Mouse (Mus musculus) neural tube, embryonic 11.5 days (tissue): Measurements from ENCODE around the gene Lsm6. TPM values are rescaled to one million over a fixed set of nuclear protein-coding genes. Genes with fewer than 3 reads are reported as not detected.

ENCODE experiments used
- ATAC-seq: fragments of 200-750 bp; cut with Nextera tagmentation; 2 replicates; pipeline ENCODE4 v1.8.0; 2017; ENCODE audit warnings: moderate number of reproducible peaks, mild to moderate bottlenecking, moderate TSS enrichment, moderate library complexity; ENCODE audit not compliant: insufficient read depth, low FRiP score, low TSS enrichment
- DNase-seq: peaks from one replicate; pipeline ENCODE4 v3.0.0-alpha.2; 2015; ENCODE audit warnings: low spot score
- H3K27ac ChIP-seq: fragments of 300-500 bp; sonication (generic); 2 replicates; pipeline ENCODE4 v1.5.1; 2014; ENCODE audit warnings: low read depth, mild to moderate bottlenecking, low read length
- H3K27me3 ChIP-seq: fragments of 300-500 bp; sonication (generic); 2 replicates; pipeline ENCODE4 v1.6.1; 2014; ENCODE audit warnings: mild to moderate bottlenecking, low read length, mixed read lengths; ENCODE audit not compliant: control insufficient read depth, insufficient read depth
- H3K36me3 ChIP-seq: fragments of 300-500 bp; sonication (generic); 2 replicates; pipeline ENCODE4 v1.6.1; 2014; ENCODE audit warnings: mild to moderate bottlenecking, low read length, moderate library complexity, mixed read lengths; ENCODE audit not compliant: control insufficient read depth, insufficient read depth
- H3K4me1 ChIP-seq: fragments of 300-500 bp; sonication (generic); 2 replicates; pipeline ENCODE4 v1.6.1; 2014; ENCODE audit warnings: low read length, mixed read lengths; ENCODE audit not compliant: control insufficient read depth, insufficient read depth
- H3K4me2 ChIP-seq: fragments of 300-500 bp; sonication (generic); 2 replicates; pipeline ENCODE4 v1.6.1; 2014; ENCODE audit warnings: low read depth, mild to moderate bottlenecking, moderate library complexity
- H3K4me3 ChIP-seq: fragments of 300-500 bp; sonication (generic); 2 replicates; pipeline ENCODE4 v1.5.1; 2014; ENCODE audit warnings: low read depth, low read length
- H3K9ac ChIP-seq: fragments of 300-500 bp; sonication (generic); 2 replicates; pipeline ENCODE4 v1.6.1; 2014; ENCODE audit warnings: mild to moderate bottlenecking, low read length
- H3K9me3 ChIP-seq: fragments of 300-500 bp; sonication (generic); 2 replicates; pipeline ENCODE4 v1.6.1; 2016; ENCODE audit warnings: low read length; ENCODE audit not compliant: control insufficient read depth
- WGBS: fragments of 180-500 bp; shearing (Covaris S2); extraction: QIAGEN DNeasy Blood & Tissue Kit; methylation state at CpG from one replicate; pipeline ENCODE4 v1.1.7; 2014; 5-methylcytosine and 5-hydroxymethylcytosine counted together
- polyA plus RNA-seq: library from polyadenylated mRNA; unstranded; fragments of >200 nt; fragmentation: Nextera tagmentation; extraction: Ambion mirVana; gene quantifications from 2 replicates; pipeline ENCODE4 v1.2.1, GENCODE M21; 2014

The Lsm6 gene
- polyA plus RNA-seq, 1 experiment from 2014 or later, result 239 TPM

GRCm38 (mm10) chr8:78810207-78810675 lies 10.7 kb downstream of the Lsm6 start:
- Histone ChIP-seq H3K27ac (no peak overlapping the region), H3K9ac (no peak overlapping the region), H3K4me3 (no peak overlapping the region), H3K4me1 (no peaks in the 10 kb centered on the region), H3K27me3 (no peaks in the 10 kb centered on the region), H3K4me2 (no peak overlapping the region), H3K9me3 (no peaks in the 10 kb centered on the region), H3K36me3 (peaks cover 13% of the 10 kb centered on the region)
- DNase-seq (no peak), ATAC-seq (no peak)
- 73% methylated on average over 9 of the region's 9 CpGs for WGBS

GRCm38 (mm10) chr8:78809454-78810206 lies 11.3 kb downstream of the Lsm6 start:
- Histone ChIP-seq H3K4me3 (no peak overlapping the region), H3K36me3 (peaks cover 13% of the 10 kb centered on the region), H3K4me2 (no peak overlapping the region), H3K9me3 (no peaks in the 10 kb centered on the region), H3K9ac (no peak overlapping the region), H3K27ac (no peak overlapping the region), H3K27me3 (no peaks in the 10 kb centered on the region), H3K4me1 (no peaks in the 10 kb centered on the region)
- ATAC-seq (no peak), DNase-seq (no peak)
- 89% methylated on average over 14 of the region's 14 CpGs for WGBS

GRCm38 (mm10) chr8:78808888-78809287 lies 12.1 kb downstream of the Lsm6 start:
- no peaks in the 10 kb centered on the region for H3K27me3 ChIP-seq
- H3K4me1 ChIP-seq, result no peaks in the 10 kb centered on the region
- ATAC-seq (no peak), DNase-seq (no peak)
- H3K27ac ChIP-seq, result no peak overlapping the region
- no peak overlapping the region for H3K9ac ChIP-seq
- no peaks in the 10 kb centered on the region for H3K9me3 ChIP-seq
- 99% methylated on average over 2 of the region's 2 CpGs for WGBS
- no peak overlapping the region for H3K4me3 ChIP-seq
- no peak overlapping the region for H3K4me2 ChIP-seq
- H3K36me3 ChIP-seq, result peaks cover 13% of the 10 kb centered on the region

- WGBS, result 88% methylated on average over 5 of the region's 5 CpGs
- no peak for ATAC-seq
These were observed 12.5 kb downstream of the Lsm6 start for GRCm38 (mm10) chr8:78808439-78808838.

GRCm38 (mm10) chr8:78807283-78807682 lies 13.7 kb downstream of the Lsm6 start:
- H3K9ac ChIP-seq, result no peak overlapping the region
- no peak overlapping the region for H3K27ac ChIP-seq
- ATAC-seq (no peak), DNase-seq (no peak)
- no peak overlapping the region for H3K4me2 ChIP-seq
- no peaks in the 10 kb centered on the region for H3K27me3 ChIP-seq
- H3K4me3 ChIP-seq, result no peak overlapping the region
- no peaks in the 10 kb centered on the region for H3K9me3 ChIP-seq
- 85% methylated on average over 9 of the region's 9 CpGs for WGBS
- H3K4me1 ChIP-seq, result no peaks in the 10 kb centered on the region
- H3K36me3 ChIP-seq, result peaks cover 13% of the 10 kb centered on the region

More at GRCm38 (mm10) chr8:78808439-78808838, 12.5 kb downstream of the Lsm6 start:
- no peak overlapping the region for H3K4me3 ChIP-seq
- H3K27ac ChIP-seq, result no peak overlapping the region
- H3K36me3 ChIP-seq, result peaks cover 13% of the 10 kb centered on the region
- H3K9ac ChIP-seq, result no peak overlapping the region
- no peaks in the 10 kb centered on the region for H3K27me3 ChIP-seq
- DNase-seq, result no peak
- H3K9me3 ChIP-seq, result no peaks in the 10 kb centered on the region
- H3K4me2 ChIP-seq, result no peak overlapping the region
- H3K4me1 ChIP-seq, result no peaks in the 10 kb centered on the region

GRCm38 (mm10) chr8:78806006-78806405 lies 14.9 kb downstream of the Lsm6 start:
- Histone ChIP-seq H3K27me3 (no peaks in the 10 kb centered on the region), H3K9me3 (no peaks in the 10 kb centered on the region), H3K4me3 (no peak overlapping the region), H3K27ac (no peak overlapping the region), H3K9ac (no peak overlapping the region), H3K4me1 (no peaks in the 10 kb centered on the region), H3K4me2 (no peak overlapping the region), H3K36me3 (peaks cover 9% of the 10 kb centered on the region)
- DNase-seq (no peak), ATAC-seq (no peak)
- WGBS, result 91% methylated on average over 5 of the region's 5 CpGs

- no peak for DNase-seq
- ATAC-seq, result no peak
- H3K4me1 ChIP-seq, result no peaks in the 10 kb centered on the region
- no peaks in the 10 kb centered on the region for H3K27me3 ChIP-seq
- H3K9ac ChIP-seq, result no peak overlapping the region
- no peak overlapping the region for H3K27ac ChIP-seq
- no peak overlapping the region for H3K4me3 ChIP-seq
- H3K4me2 ChIP-seq, result no peak overlapping the region
- no peaks in the 10 kb centered on the region for H3K9me3 ChIP-seq
- WGBS, result 95% methylated on average over 6 of the region's 6 CpGs
- peaks cover 1% of the 10 kb centered on the region; the same call in 1 of the 2 replicates for H3K36me3 ChIP-seq
These were observed 19.7 kb downstream of the Lsm6 start for GRCm38 (mm10) chr8:78801201-78801600.

- H3K9me3 ChIP-seq, result no peaks in the 10 kb centered on the region
- H3K4me1 ChIP-seq, result no peaks in the 10 kb centered on the region
- H3K27ac ChIP-seq, result no peak overlapping the region
- ATAC-seq (no peak), DNase-seq (no peak)
- H3K9ac ChIP-seq, result no peak overlapping the region
- H3K36me3 ChIP-seq, result no peaks in the 10 kb centered on the region; the same call in 1 of the 2 replicates
- no peak overlapping the region for H3K4me2 ChIP-seq
- WGBS, result 81% methylated on average over 3 of the region's 3 CpGs
- no peak overlapping the region for H3K4me3 ChIP-seq
- no peaks in the 10 kb centered on the region for H3K27me3 ChIP-seq
These were observed 22.3 kb downstream of the Lsm6 start for GRCm38 (mm10) chr8:78798671-78799070.

GRCm38 (mm10) chr8:78797985-78798384 lies 23.0 kb downstream of the Lsm6 start:
- Histone ChIP-seq H3K27me3 (no peaks in the 10 kb centered on the region), H3K9ac (no peak overlapping the region), H3K4me3 (no peak overlapping the region), H3K4me1 (no peaks in the 10 kb centered on the region), H3K27ac (no peak overlapping the region), H3K9me3 (no peaks in the 10 kb centered on the region), H3K36me3 (no peaks in the 10 kb centered on the region; the same call in 1 of the 2 replicates), H3K4me2 (no peak overlapping the region)
- DNase-seq (no peak), ATAC-seq (no peak)
- WGBS, result 95% methylated on average over 7 of the region's 7 CpGs
